Mouse (Mus musculus): ENCODE measurements at regions not wholly inside any gene's neighbourhood (a gene's known extent, or its start where the extent isn't known, plus 50 kb on each side); places are given as distances from the start of the nearest gene placed in this dataset.
A peak's percentile ranks its signal among the peaks of the same experiment; 100 is the strongest.

- Histone ChIP-seq H3K27me3 (ENCODE audit: insufficient read depth, low read length) (no peaks in the 10 kb centered on the region), H3K4me2 (ENCODE audit: low read depth) (no peak overlapping the region), H3K27ac (ENCODE audit: low read depth, low read length) (no peak overlapping the region), H3K9me3 (ENCODE audit: low read length) (no peaks in the 10 kb centered on the region), H3K4me3 (ENCODE audit: low read depth, low read length) (no peak overlapping the region), H3K4me1 (ENCODE audit: insufficient read depth) (no peaks in the 10 kb centered on the region), H3K36me3 (ENCODE audit: insufficient read depth) (no peaks in the 10 kb centered on the region), H3K9ac (no peak overlapping the region)
- no peak for TF ChIP-seq CTCF (IDR thresholded peaks at IDR 0.05; ENCODE audit: low read depth)
- no peak for DNase-seq
- ATAC-seq: no peak
- 73% methylated on average over 4 of the region's 4 CpGs for WGBS
Measured at GRCm38 (mm10) chr1:80899281-80899680, 141.0 kb upstream of the Dock10 start.

- ATAC-seq: no peak
- Histone ChIP-seq H3K4me2 (ENCODE audit: low read depth) (no peak overlapping the region), H3K4me1 (ENCODE audit: insufficient read depth) (no peaks in the 10 kb centered on the region), H3K27ac (ENCODE audit: low read depth, low read length) (no peak overlapping the region), H3K4me3 (ENCODE audit: low read depth, low read length) (no peak overlapping the region), H3K36me3 (ENCODE audit: insufficient read depth) (no peaks in the 10 kb centered on the region), H3K9me3 (ENCODE audit: low read length) (no peaks in the 10 kb centered on the region), H3K9ac (no peak overlapping the region), H3K27me3 (ENCODE audit: insufficient read depth, low read length) (no peaks in the 10 kb centered on the region)
- 81% methylated on average over 4 of the region's 4 CpGs for WGBS
- no peak for DNase-seq
- TF ChIP-seq CTCF (IDR thresholded peaks at IDR 0.05; ENCODE audit: low read depth): no peak
Measured at GRCm38 (mm10) chr1:80874140-80874849, 116.0 kb upstream of the Dock10 start.

- 64% methylated on average over 2 of the region's 2 CpGs for WGBS
- Histone ChIP-seq H3K27ac (ENCODE audit: low read depth, low read length) (no peak overlapping the region), H3K9me3 (ENCODE audit: low read length) (no peaks in the 10 kb centered on the region)
Measured at GRCm38 (mm10) chr1:80873596-80873995, 115.3 kb upstream of the Dock10 start.

GRCm38 (mm10) chr1:80868805-80869204, 110.5 kb upstream of the Dock10 start:
- Histone ChIP-seq H3K36me3 (ENCODE audit: insufficient read depth) (no peaks in the 10 kb centered on the region), H3K27ac (ENCODE audit: low read depth, low read length) (no peak overlapping the region), H3K4me3 (ENCODE audit: low read depth, low read length) (no peak overlapping the region), H3K9me3 (ENCODE audit: low read length) (no peaks in the 10 kb centered on the region), H3K27me3 (ENCODE audit: insufficient read depth, low read length) (no peaks in the 10 kb centered on the region), H3K9ac (no peak overlapping the region), H3K4me2 (ENCODE audit: low read depth) (no peak overlapping the region), H3K4me1 (ENCODE audit: insufficient read depth) (no peaks in the 10 kb centered on the region)
- ATAC-seq (no peak), DNase-seq (no peak)
- TF ChIP-seq CTCF (IDR thresholded peaks at IDR 0.05; ENCODE audit: low read depth): no peak

More at GRCm38 (mm10) chr1:80873596-80873995, 115.3 kb upstream of the Dock10 start:
- DNase-seq (no peak), ATAC-seq (no peak)
- H3K4me3 ChIP-seq (ENCODE audit: low read depth, low read length): no peak overlapping the region
- no peaks in the 10 kb centered on the region for H3K4me1 ChIP-seq (ENCODE audit: insufficient read depth)
- no peak overlapping the region for H3K4me2 ChIP-seq (ENCODE audit: low read depth)
- no peak for TF ChIP-seq CTCF (IDR thresholded peaks at IDR 0.05; ENCODE audit: low read depth)
- no peak overlapping the region for H3K9ac ChIP-seq
- H3K27me3 ChIP-seq (ENCODE audit: insufficient read depth, low read length): no peaks in the 10 kb centered on the region
- H3K36me3 ChIP-seq (ENCODE audit: insufficient read depth): no peaks in the 10 kb centered on the region

- H3K4me1 ChIP-seq (ENCODE audit: insufficient read depth): no peaks in the 10 kb centered on the region
- no peak overlapping the region for H3K4me3 ChIP-seq (ENCODE audit: low read depth, low read length)
- no peaks in the 10 kb centered on the region for H3K36me3 ChIP-seq (ENCODE audit: insufficient read depth)
- no peak for TF ChIP-seq CTCF (IDR thresholded peaks at IDR 0.05; ENCODE audit: low read depth)
- WGBS: 78% methylated on average over 2 of the region's 2 CpGs
- H3K27me3 ChIP-seq (ENCODE audit: insufficient read depth, low read length): no peaks in the 10 kb centered on the region
- no peak overlapping the region for H3K9ac ChIP-seq
- DNase-seq (no peak), ATAC-seq (no peak)
- H3K9me3 ChIP-seq (ENCODE audit: low read length): no peaks in the 10 kb centered on the region
- no peak overlapping the region for H3K27ac ChIP-seq (ENCODE audit: low read depth, low read length)
- H3K4me2 ChIP-seq (ENCODE audit: low read depth): no peak overlapping the region
Measured at GRCm38 (mm10) chr1:80856981-80857380, 98.7 kb upstream of the Dock10 start.

GRCm38 (mm10) chr1:80854945-80855656, 96.8 kb upstream of the Dock10 start:
- WGBS: 50% methylated on average over 2 of the region's 2 CpGs
- DNase-seq: no peak

GRCm38 (mm10) chr1:80854289-80854701, 96.0 kb upstream of the Dock10 start:
- 9% methylated on average over 7 of the region's 7 CpGs for WGBS
- Histone ChIP-seq H3K27me3 (ENCODE audit: insufficient read depth, low read length) (no peaks in the 10 kb centered on the region), H3K4me3 (ENCODE audit: low read depth, low read length) (peak overlapping the region; percentile 19), H3K27ac (ENCODE audit: low read depth, low read length) (no peak overlapping the region), H3K9ac (no peak overlapping the region), H3K36me3 (ENCODE audit: insufficient read depth) (no peaks in the 10 kb centered on the region), H3K4me1 (ENCODE audit: insufficient read depth) (no peaks in the 10 kb centered on the region), H3K4me2 (ENCODE audit: low read depth) (peak overlapping the region; percentile 32), H3K9me3 (ENCODE audit: low read length) (no peaks in the 10 kb centered on the region)
- TF ChIP-seq CTCF (IDR thresholded peaks at IDR 0.05; ENCODE audit: low read depth): no peak
- ATAC-seq (peak; percentile 96), DNase-seq (peak; percentile 77)

More at GRCm38 (mm10) chr1:80854945-80855656, 96.8 kb upstream of the Dock10 start:
- ATAC-seq: no peak
- Histone ChIP-seq H3K4me1 (ENCODE audit: insufficient read depth) (no peaks in the 10 kb centered on the region), H3K9me3 (ENCODE audit: low read length) (no peaks in the 10 kb centered on the region), H3K9ac (no peak overlapping the region), H3K4me3 (ENCODE audit: low read depth, low read length) (no peak overlapping the region), H3K36me3 (ENCODE audit: insufficient read depth) (no peaks in the 10 kb centered on the region), H3K27ac (ENCODE audit: low read depth, low read length) (no peak overlapping the region), H3K27me3 (ENCODE audit: insufficient read depth, low read length) (no peaks in the 10 kb centered on the region), H3K4me2 (ENCODE audit: low read depth) (no peak overlapping the region)
- TF ChIP-seq CTCF (IDR thresholded peaks at IDR 0.05; ENCODE audit: low read depth): no peak
